Mouse (Mus musculus): ENCODE measurements around the gene Cstf2.

Cstf2 gene

GRCm38 (mm10) chrX:134058987-134059712 is at the start of gene Cstf2:
Gene Cstf2 (plus strand): TSS chrX:134059187.
- DNase-seq, result peak; percentile 97

- peak; percentile 30 for DNase-seq
Measured at GRCm38 (mm10) chrX:134019005-134019404, 40.0 kb upstream of the Cstf2 start.

DNA sequence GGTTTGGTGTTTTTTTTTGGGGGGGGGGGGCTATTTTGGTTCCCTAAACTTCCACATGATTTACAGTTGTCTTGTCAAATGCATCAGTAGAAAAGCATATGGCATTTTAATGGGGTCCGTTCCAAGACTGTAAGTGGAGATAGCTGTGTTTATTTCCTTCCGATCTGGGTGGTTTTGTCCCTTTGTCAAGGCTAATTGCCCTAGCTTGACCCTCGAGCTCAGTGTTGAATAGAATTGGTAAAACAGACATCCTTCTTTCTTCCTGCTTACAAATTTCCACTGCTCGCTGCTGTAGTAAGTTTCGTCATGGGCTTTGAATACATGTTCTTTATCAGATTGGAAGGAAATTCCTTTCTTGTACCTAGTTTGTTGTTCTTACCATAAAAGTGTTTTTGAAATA is 38.3 kb upstream of the Cstf2 start:
- DNase-seq, result no peak

GRCm38 (mm10) chrX:134048994-134049393 is 10.0 kb upstream of the Cstf2 start:
- DNase-seq, result no peak

- DNase-seq, result no peak
Measured at GRCm38 (mm10) chrX:134056897-134057296, 2.1 kb upstream of the Cstf2 start.

GRCm38 (mm10) chrX:134058040-134058875 is 729 bp upstream of the Cstf2 start:
- peak; percentile 25 for DNase-seq

GRCm38 (mm10) chrX:134059764-134060163 is 777 bp downstream of the Cstf2 start:
- DNase-seq, result no peak

DNA sequence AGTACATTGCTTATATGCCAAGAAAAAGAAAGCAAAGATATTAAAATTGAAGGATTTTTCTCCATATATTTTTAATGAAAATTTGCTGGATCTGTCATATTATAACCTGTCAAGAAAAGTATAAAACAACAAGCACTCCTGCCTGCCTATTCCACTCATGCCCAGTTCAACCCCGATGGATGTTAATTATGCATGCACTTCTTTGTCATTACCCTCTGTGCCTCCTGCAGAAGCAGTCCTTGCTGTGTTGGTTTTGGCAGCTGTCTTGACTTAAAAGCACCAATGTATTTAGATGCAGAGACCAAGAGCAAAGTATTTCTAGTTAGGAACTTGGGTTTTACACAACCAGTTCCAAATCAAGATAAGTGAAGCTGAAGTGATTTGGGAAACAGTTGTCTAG is 26.5 kb downstream of the Cstf2 start:
- no peak for DNase-seq

DNA sequence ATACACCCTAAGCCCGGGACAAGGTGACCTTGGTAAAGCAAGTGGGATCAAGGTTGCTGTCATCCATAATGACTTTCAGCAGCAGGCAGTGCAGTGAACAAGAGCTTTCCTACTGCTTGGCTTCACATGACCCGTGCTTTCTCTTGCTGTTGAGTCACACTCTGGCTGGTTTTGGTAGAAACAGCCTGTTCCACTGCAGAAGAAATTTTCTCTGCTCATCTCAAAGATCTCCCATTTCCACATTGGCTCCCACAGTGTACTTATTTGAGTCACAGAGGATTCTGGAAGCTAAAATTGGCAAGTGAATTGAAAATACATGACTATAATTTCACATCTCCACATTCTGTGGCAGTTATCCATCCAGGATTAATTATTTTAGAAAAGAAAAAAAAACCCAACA is 43.7 kb downstream of the Cstf2 start:
- DNase-seq, result no peak

- DNase-seq, result no peak
Measured at GRCm38 (mm10) chrX:134111767-134112166, 52.8 kb downstream of the Cstf2 start.

GRCm38 (mm10) chrX:134116417-134116816 is 57.4 kb downstream of the Cstf2 start:
- DNase-seq, result no peak

DNA sequence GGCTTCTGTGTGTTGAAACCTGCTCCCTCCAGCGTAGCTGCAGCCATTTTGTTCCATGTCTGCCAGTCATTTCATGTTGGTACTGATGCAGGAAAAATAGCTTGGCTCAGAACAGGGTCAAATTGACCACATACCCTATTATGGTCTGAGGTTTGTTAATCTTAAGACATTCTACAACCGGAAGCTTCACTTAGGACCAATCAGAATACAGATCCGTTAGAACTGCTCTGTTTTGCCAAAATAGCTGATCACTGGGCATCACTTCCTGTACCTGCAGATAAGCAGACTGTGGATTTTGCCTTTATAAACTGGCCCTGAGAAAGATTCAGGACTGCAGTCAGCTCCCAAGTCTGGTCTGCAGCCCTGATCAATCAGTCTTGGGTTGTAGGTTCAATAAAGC is 69.6 kb downstream of the Cstf2 start:
- DNase-seq, result no peak

- DNase-seq, result no peak
Measured at GRCm38 (mm10) chrX:134132295-134132694, 73.3 kb downstream of the Cstf2 start.

GRCm38 (mm10) chrX:134133821-134134220 is 74.8 kb downstream of the Cstf2 start:
- DNase-seq, result no peak
